Mouse (Mus musculus) T-helper 1 cell (primary cell): ENCODE data around the gene Foxg1.

Source experiments
- in situ Hi-C: fragments of 300-600 bp; cut with MboI, MseI; formaldehyde crosslinking; loops from one replicate; pipeline ENCODE4 v1.15.1; 2025; ENCODE audit warnings: high pct_unique_total_duplicates

Gene Foxg1

DNA sequence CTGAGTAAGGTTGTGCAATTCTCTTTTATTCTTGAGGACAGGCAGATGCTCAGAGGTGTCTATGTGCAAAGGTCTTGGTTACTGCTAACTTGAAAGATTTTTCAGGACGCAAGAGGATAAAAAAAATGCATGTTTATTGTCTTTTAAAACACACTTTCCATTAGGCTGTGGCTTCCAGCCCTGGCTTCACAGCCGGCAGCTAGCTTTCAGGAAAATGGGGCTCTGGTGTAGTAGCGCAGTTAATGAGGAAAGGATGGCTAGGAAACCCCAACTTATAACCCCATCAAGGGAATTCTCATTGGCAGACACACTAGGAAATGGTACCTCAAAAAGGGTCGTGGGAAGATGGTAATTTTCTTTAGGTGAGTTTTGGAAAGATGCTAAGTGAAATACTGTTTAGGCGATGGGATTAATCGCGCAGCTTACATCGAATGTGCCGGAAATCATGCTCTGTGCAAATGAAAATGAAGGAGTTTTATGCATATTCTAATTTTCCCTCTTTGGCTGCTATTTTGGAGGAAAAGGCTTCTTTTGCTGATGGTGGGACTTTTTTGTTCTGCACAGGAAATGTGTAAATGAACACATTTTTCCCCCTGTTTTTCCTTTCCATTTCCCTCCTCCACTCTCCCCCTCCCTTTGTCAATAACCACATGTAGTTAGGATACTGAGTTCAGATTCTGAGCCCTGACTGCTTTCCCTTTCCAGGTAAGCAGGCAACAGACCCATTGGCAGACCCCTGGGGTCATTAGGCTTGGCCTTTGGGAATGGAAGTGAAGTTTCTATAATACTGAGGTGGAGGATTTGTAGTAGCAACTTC lies 17.8 kb downstream of the Foxg1 start:
- in situ Hi-C loops = no loop called here

GRCm38 (mm10) chr12:49400853-49401118 lies 18.3 kb downstream of the Foxg1 start:
- in situ Hi-C loops = no loop called here

DNA sequence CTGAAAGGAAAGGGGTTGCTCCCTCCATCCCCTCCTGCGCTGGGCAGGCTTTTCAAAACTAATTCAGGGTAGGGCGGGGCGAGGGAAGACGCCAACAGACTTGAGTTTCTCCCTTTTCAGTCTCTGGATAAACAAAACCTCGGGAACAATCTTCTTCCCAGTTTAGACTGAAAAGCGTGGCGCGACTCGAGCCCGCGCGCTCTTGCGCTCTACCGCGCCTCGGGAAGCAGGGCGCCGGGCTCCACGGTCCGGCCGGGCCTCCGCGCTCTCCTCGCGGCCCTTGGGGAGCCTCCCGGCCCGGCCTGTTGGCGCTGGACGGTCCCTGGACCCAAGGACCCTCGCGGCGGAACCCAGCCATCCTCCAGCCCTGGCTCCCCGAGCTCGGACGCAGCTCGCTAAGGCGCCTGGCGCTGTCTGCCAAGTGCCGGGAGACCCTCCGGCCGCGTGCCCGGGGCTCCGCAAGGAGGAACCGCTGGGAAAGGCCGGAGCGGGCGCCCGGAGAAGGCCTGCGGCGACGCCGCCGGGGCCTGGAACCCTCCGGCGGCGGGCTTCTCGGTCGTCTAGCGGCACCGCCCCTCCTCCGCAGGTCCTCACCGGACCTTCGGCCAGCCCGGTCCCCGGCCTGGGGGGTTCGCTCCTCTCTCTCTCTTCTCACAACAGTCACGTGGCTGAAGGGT lies 18.8 kb downstream of the Foxg1 start:
- in situ Hi-C loops = no loop called here

- in situ Hi-C loops = no loop called here
Observed at GRCm38 (mm10) chr12:49401796-49402130, 19.3 kb downstream of the Foxg1 start.

DNA sequence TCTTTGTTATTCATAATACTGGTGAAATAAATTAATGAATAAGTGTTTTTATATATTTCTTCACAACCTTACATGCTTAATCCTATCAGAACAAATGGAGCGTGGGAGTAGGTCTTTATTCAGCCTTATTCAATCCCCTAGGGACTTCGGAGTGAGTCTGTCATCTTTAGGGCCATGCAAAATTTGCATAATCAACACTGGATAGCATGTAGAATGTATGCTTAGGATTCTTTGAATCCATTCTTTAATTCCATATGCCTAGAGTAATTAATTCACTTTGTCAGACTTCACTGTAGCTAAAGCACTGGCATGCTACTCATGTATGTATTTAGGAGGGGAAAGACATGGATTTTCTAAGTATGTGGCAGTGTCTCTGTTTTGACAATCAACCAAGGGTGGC lies 27.4 kb downstream of the Foxg1 start:
- in situ Hi-C loops = no loop called here

DNA sequence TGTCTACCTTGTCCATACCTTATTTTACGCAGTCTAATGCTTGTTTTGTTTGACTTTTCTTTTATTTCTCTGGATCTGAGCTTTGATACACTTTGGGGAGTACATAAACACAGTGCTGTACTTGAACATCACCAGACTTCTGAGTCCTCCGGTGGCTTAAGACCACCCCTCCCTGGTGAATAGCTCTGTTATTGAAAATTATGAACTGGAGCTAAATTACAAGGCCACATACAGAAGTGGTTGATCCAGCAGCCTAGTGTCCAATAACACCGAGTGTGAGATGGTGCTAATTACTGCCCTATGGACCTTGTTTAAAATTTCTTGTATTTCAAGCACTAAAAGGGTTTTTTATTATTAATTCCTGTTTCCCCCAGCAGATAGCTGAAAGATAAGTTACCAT lies 35.5 kb downstream of the Foxg1 start:
- in situ Hi-C loops = no loop called here
